Mouse (Mus musculus) bone marrow macrophage, adult 2 months (primary cell): ENCODE measurements around the gene Lor. TPM values are rescaled to one million over a fixed set of nuclear protein-coding genes. Genes with fewer than 3 reads are reported as not detected.

Experiments used
- H3K27ac ChIP-seq: 2 replicates; pipeline ENCODE4 v1.5.1; 2012; ENCODE audit warnings: low read depth, low read length; ENCODE audit not compliant: insufficient read depth
- H3K4me1 ChIP-seq: 2 replicates; pipeline ENCODE4 v1.6.1; 2012; ENCODE audit warnings: low read length; ENCODE audit not compliant: control insufficient read depth, insufficient read depth
- H3K4me3 ChIP-seq: 2 replicates; pipeline ENCODE4 v1.5.1; 2012; ENCODE audit warnings: mild to moderate bottlenecking, low read length, moderate library complexity; ENCODE audit not compliant: insufficient read depth
- CTCF ChIP-seq: IDR thresholded peaks from 2 replicates; pipeline ENCODE4 v1.5.1; 2012; ENCODE audit warnings: low read depth, mild to moderate bottlenecking, low read length, moderate library complexity
- POLR2A ChIP-seq: IDR thresholded peaks from 2 replicates; pipeline ENCODE4 v1.6.1; 2012; ENCODE audit warnings: mild to moderate bottlenecking, low read depth, low read length, borderline replicate concordance
- polyA plus RNA-seq: library from polyadenylated mRNA; stranded (reverse); fragments of >200 nt; gene quantifications from 2 replicates; pipeline ENCODE4 v1.2.4, GENCODE M21; 2012; ENCODE audit not compliant: missing spikeins, insufficient read depth, insufficient read length

The Lor gene
- polyA plus RNA-seq, result not detected in 2 replicates

- Histone ChIP-seq H3K27ac (no peak within 1 kb of the TSS), H3K4me3 (no peak within 1 kb of the TSS), H3K4me1 (no peaks in the 10 kb centered on the region)
- TF ChIP-seq POLR2A, result no peak
- TF ChIP-seq CTCF, result no peak
Observed at GRCm38 (mm10) chr3:92083042-92083441, at the start of gene Lor. TSS of gene Lor (minus strand) at chr3:92083142.

GRCm38 (mm10) chr3:92123847-92124246 is 40.9 kb upstream of the Lor start, which contains the start of gene Prr9:
TSS of gene Prr9 (minus strand) at chr3:92123947.
- Histone ChIP-seq H3K27ac (no peak within 1 kb of the TSS), H3K4me1 (no peaks in the 10 kb centered on the region), H3K4me3 (no peak within 1 kb of the TSS)
- TF ChIP-seq POLR2A, result no peak
- no peak for TF ChIP-seq CTCF

GRCm38 (mm10) chr3:92120902-92121301 is 38.0 kb upstream of the Lor start:
- Histone ChIP-seq H3K4me3 (no peak overlapping the region), H3K27ac (no peak overlapping the region), H3K4me1 (no peaks in the 10 kb centered on the region)
- no peak for TF ChIP-seq CTCF
- no peak for TF ChIP-seq POLR2A

- no peak overlapping the region for H3K27ac ChIP-seq
- H3K4me1 ChIP-seq, result no peaks in the 10 kb centered on the region
- H3K4me3 ChIP-seq, result no peak overlapping the region
- TF ChIP-seq POLR2A (no peak), CTCF (no peak)
Observed at GRCm38 (mm10) chr3:92117930-92118329, 35.0 kb upstream of the Lor start.

GRCm38 (mm10) chr3:92111526-92111925 is 28.6 kb upstream of the Lor start:
- TF ChIP-seq CTCF, result no peak
- TF ChIP-seq POLR2A, result no peak
- H3K4me3 ChIP-seq, result no peak overlapping the region
- H3K27ac ChIP-seq, result no peak overlapping the region
- no peaks in the 10 kb centered on the region for H3K4me1 ChIP-seq

- Histone ChIP-seq H3K4me1 (no peaks in the 10 kb centered on the region), H3K27ac (no peak overlapping the region), H3K4me3 (no peak overlapping the region)
- no peak for TF ChIP-seq POLR2A
Observed at GRCm38 (mm10) chr3:92110790-92111189, 27.8 kb upstream of the Lor start.

GRCm38 (mm10) chr3:92106582-92106981 is 23.6 kb upstream of the Lor start:
- Histone ChIP-seq H3K4me1 (no peaks in the 10 kb centered on the region), H3K27ac (no peak overlapping the region), H3K4me3 (no peak overlapping the region)
- TF ChIP-seq POLR2A (no peak), CTCF (no peak)

- peak overlapping the region; percentile 65 for H3K4me3 ChIP-seq
- TF ChIP-seq POLR2A (no peak), CTCF (no peak)
- H3K4me1 ChIP-seq, result no peaks in the 10 kb centered on the region
- H3K27ac ChIP-seq, result no peak overlapping the region
Observed at GRCm38 (mm10) chr3:92081285-92081931, 1.5 kb downstream of the Lor start.

GRCm38 (mm10) chr3:92080462-92081284 is 2.3 kb downstream of the Lor start:
- no peak overlapping the region for H3K27ac ChIP-seq
- H3K4me1 ChIP-seq, result no peaks in the 10 kb centered on the region
- no peak for TF ChIP-seq POLR2A
- TF ChIP-seq CTCF, result no peak
- peak overlapping the region; percentile 65 for H3K4me3 ChIP-seq
